Mouse (Mus musculus) thymus, postnatal 36 days (tissue): ENCODE measurements around the gene Gm7247.
"Not testable (repeated sequence)": the region's sequence is repeated elsewhere in the genome, so short reads cannot be mapped to it uniquely, and the experiment has no call there.

ENCODE experiments used
- DNase-seq, 2 experiments: peaks; one replicate each; pipeline ENCODE4 v3.0.0; 2022; ENCODE audit warnings: mixed read lengths in 2 of 2

Gene Gm7247

GRCm38 (mm10) chr14:51497958-51498357, 136.4 kb downstream of the Gm7247 start:
- DNase-seq, result no peak

GRCm38 (mm10) chr14:51499707-51500275, 138.2 kb downstream of the Gm7247 start:
- no peak for DNase-seq

- no peak for DNase-seq
Observed at GRCm38 (mm10) chr14:51500461-51500860, 138.9 kb downstream of the Gm7247 start.

GRCm38 (mm10) chr14:51507416-51507815, 145.9 kb downstream of the Gm7247 start:
- DNase-seq, result no peak

- DNase-seq, result no peak
Observed at GRCm38 (mm10) chr14:51552490-51552889, 190.9 kb downstream of the Gm7247 start, which contains the start of gene Gm5622. Gm5622 (plus strand) TSS chr14:51552790.

- DNase-seq, result not testable (repeated sequence)
Observed at GRCm38 (mm10) chr14:51573963-51574362, 212.4 kb downstream of the Gm7247 start, which contains the start of gene Gm17175. Gm17175 (minus strand) TSS chr14:51574063.

GRCm38 (mm10) chr14:51592039-51592438, 230.5 kb downstream of the Gm7247 start, which contains the start of gene Gm17174:
Gm17174 (minus strand) TSS chr14:51592139.
- DNase-seq, result not testable (repeated sequence)

GRCm38 (mm10) chr14:51611210-51611609, 249.7 kb downstream of the Gm7247 start, which contains the start of gene Gm17078:
Gm17078 (minus strand) TSS chr14:51611310.
- DNase-seq, result no peak
